Mouse (Mus musculus) G1E (cell line): ENCODE measurements at regions not wholly inside any gene's neighbourhood (a gene's known extent, or its start where the extent isn't known, plus 50 kb on each side); places are given as distances from the start of the nearest gene placed in this dataset.

Experiments used
- CTCF ChIP-seq: IDR thresholded peaks from 2 replicates; pipeline ENCODE4 v1.5.1; 2012; ENCODE audit warnings: low read depth, low read length, inconsistent platforms, mixed read lengths
- GATA2 ChIP-seq: IDR thresholded peaks from 2 replicates; pipeline ENCODE4 v1.6.1; 2012; ENCODE audit warnings: low read depth, low read length, inconsistent platforms, borderline replicate concordance
- POLR2AphosphoS5 ChIP-seq: IDR thresholded peaks from 2 replicates; pipeline ENCODE4 v1.6.1; 2012; ENCODE audit warnings: low read depth, low read length, inconsistent platforms; ENCODE audit not compliant: insufficient replicate concordance

- TF ChIP-seq CTCF: no peak
- TF ChIP-seq GATA2: no peak
- no peak for TF ChIP-seq POLR2AphosphoS5
These were observed 1398.7 kb downstream of the Rapgef2 start for GRCm38 (mm10) chr3:77887634-77888033.
